Mouse (Mus musculus) stomach, postnatal 0 days (tissue): ENCODE results near the gene Epo. TPM values are rescaled to one million over a fixed set of nuclear protein-coding genes. Genes with fewer than 3 reads are reported as not detected.

Experiments
- ATAC-seq: fragments of 200-750 bp; cut with Nextera tagmentation; 2 replicates; pipeline ENCODE4 v1.8.0; 2017; ENCODE audit not compliant: low FRiP score, low TSS enrichment
- DNase-seq: peaks from one replicate; pipeline ENCODE4 v3.0.0-alpha.2; 2016; ENCODE audit warnings: low spot score
- H3K27ac ChIP-seq: fragments of 300-500 bp; sonication (generic); replicated peaks from 2 replicates; pipeline ENCODE4 v1.5.1; 2014; ENCODE audit warnings: mild to moderate bottlenecking, control low read depth
- H3K27me3 ChIP-seq: fragments of 300-500 bp; sonication (generic); 2 replicates; pipeline ENCODE4 v1.6.1; 2014; ENCODE audit warnings: low read length; ENCODE audit not compliant: control insufficient read depth, insufficient read depth
- H3K36me3 ChIP-seq: fragments of 300-500 bp; sonication (generic); 2 replicates; pipeline ENCODE4 v1.6.1; 2014; ENCODE audit warnings: low read length, mixed read lengths; ENCODE audit not compliant: control insufficient read depth, insufficient read depth
- H3K4me1 ChIP-seq: fragments of 300-500 bp; sonication (generic); replicated peaks from 2 replicates; pipeline ENCODE4 v1.6.1; 2014; ENCODE audit warnings: antibody characterized with exemption; ENCODE audit not compliant: control insufficient read depth, insufficient read depth
- H3K4me2 ChIP-seq: fragments of 300-500 bp; sonication (generic); replicated peaks from 2 replicates; pipeline ENCODE4 v1.6.1; 2014; ENCODE audit warnings: low read depth, mild to moderate bottlenecking, control low read depth, moderate library complexity
- H3K4me3 ChIP-seq: fragments of 300-500 bp; sonication (generic); 2 replicates; pipeline ENCODE4 v1.5.1; 2014; ENCODE audit warnings: low read depth, low read length, control low read depth
- H3K9ac ChIP-seq: fragments of 300-500 bp; sonication (generic); 2 replicates; pipeline ENCODE4 v1.6.1; 2014; ENCODE audit warnings: mild to moderate bottlenecking, low read length, control low read depth, mixed read lengths
- H3K9me3 ChIP-seq: fragments of 300-500 bp; sonication (generic); 2 replicates; pipeline ENCODE4 v1.6.1; 2016; ENCODE audit warnings: low read length; ENCODE audit not compliant: control insufficient read depth
- CTCF ChIP-seq: IDR thresholded peaks from 2 replicates; pipeline ENCODE4 v1.5.1; 2016; ENCODE audit warnings: antibody characterized with exemption, low read depth, mild to moderate bottlenecking, moderate library complexity
- EP300 ChIP-seq: optimal IDR thresholded peaks from 2 replicates; pipeline ENCODE3; 2016; ENCODE audit warnings: antibody characterized with exemption
- WGBS: fragments of 180-500 bp; shearing (Covaris S2); extraction: QIAGEN DNeasy Blood & Tissue Kit; methylation state at CpG from one replicate; pipeline ENCODE4 v1.1.7; 2014; 5-methylcytosine and 5-hydroxymethylcytosine counted together
- polyA plus RNA-seq: library from polyadenylated mRNA; unstranded; fragments of >200 nt; fragmentation: Nextera tagmentation; extraction: Ambion mirVana; gene quantifications from 2 replicates; pipeline ENCODE4 v1.2.1, GENCODE M21; 2015

Gene Epo
- polyA plus RNA-seq, 1 experiment from 2014 or later, result not detected

GRCm38 (mm10) chr5:137502667-137503110, 30.4 kb downstream of the Epo start:
- TF ChIP-seq EP300 (peak; percentile 50), CTCF (peak; percentile 96)
- WGBS, result under 1% methylated on average over 29 of the region's 30 CpGs
- Histone ChIP-seq H3K36me3 (no peaks in the 10 kb centered on the region), H3K4me1 (peaks cover 6% of the 10 kb centered on the region), H3K9me3 (no peaks in the 10 kb centered on the region), H3K4me3 (peak overlapping the region; percentile 51), H3K9ac (peak overlapping the region; percentile 80), H3K27me3 (no peaks in the 10 kb centered on the region), H3K27ac (peak overlapping the region; percentile 91), H3K4me2 (peak overlapping the region; percentile 57)
- ATAC-seq (peak; percentile 89), DNase-seq (peak; percentile 92)

GRCm38 (mm10) chr5:137501709-137502666, 31.1 kb downstream of the Epo start, which contains the start of gene Pop7:
Pop7 (minus strand) TSS chr5:137502518.
- Histone ChIP-seq H3K4me3 (peak within 1 kb of the TSS; percentile 51), H3K9me3 (no peaks in the 10 kb centered on the region), H3K27me3 (no peaks in the 10 kb centered on the region), H3K4me1 (peaks cover 6% of the 10 kb centered on the region), H3K4me2 (peak within 1 kb of the TSS; percentile 71), H3K36me3 (no peaks in the 10 kb centered on the region), H3K27ac (peak within 1 kb of the TSS; percentile 96), H3K9ac (peak within 1 kb of the TSS; percentile 80)
- peak; percentile 95 for ATAC-seq
- 1% methylated on average over 64 of the region's 64 CpGs for WGBS
- TF ChIP-seq EP300 (peak; percentile 68), CTCF (peak; percentile 85)
- peak; percentile 100 for DNase-seq

- no peak for ATAC-seq
- TF ChIP-seq EP300 (no peak), CTCF (no peak)
Measured at GRCm38 (mm10) chr5:137500186-137500585, 32.9 kb downstream of the Epo start.

GRCm38 (mm10) chr5:137493831-137494230, 39.2 kb downstream of the Epo start:
- Histone ChIP-seq H3K27me3 (no peaks in the 10 kb centered on the region), H3K36me3 (no peaks in the 10 kb centered on the region), H3K27ac (no peak overlapping the region), H3K4me2 (no peak overlapping the region), H3K4me3 (no peak overlapping the region), H3K4me1 (no peaks in the 10 kb centered on the region), H3K9me3 (no peaks in the 10 kb centered on the region), H3K9ac (no peak overlapping the region)
- TF ChIP-seq CTCF (no peak), EP300 (no peak)
- WGBS, result 55% methylated on average over 13 of the region's 13 CpGs
- DNase-seq (no peak), ATAC-seq (no peak)

More at GRCm38 (mm10) chr5:137500186-137500585, 32.9 kb downstream of the Epo start:
- H3K27ac ChIP-seq, result no peak overlapping the region
- H3K36me3 ChIP-seq, result no peaks in the 10 kb centered on the region
- H3K4me3 ChIP-seq, result no peak overlapping the region
- H3K9ac ChIP-seq, result no peak overlapping the region
- peaks cover 6% of the 10 kb centered on the region for H3K4me1 ChIP-seq
- 93% methylated on average over 7 of the region's 7 CpGs for WGBS
- DNase-seq, result no peak
- no peaks in the 10 kb centered on the region for H3K27me3 ChIP-seq
- H3K9me3 ChIP-seq, result no peaks in the 10 kb centered on the region
- no peak overlapping the region for H3K4me2 ChIP-seq

GRCm38 (mm10) chr5:137491559-137491958, 41.5 kb downstream of the Epo start:
- no peaks in the 10 kb centered on the region for H3K4me1 ChIP-seq
- H3K4me3 ChIP-seq, result no peak overlapping the region
- 41% methylated on average over 4 of the region's 4 CpGs for WGBS
- DNase-seq, result no peak
- no peak overlapping the region for H3K9ac ChIP-seq
- H3K27ac ChIP-seq, result no peak overlapping the region
- TF ChIP-seq EP300, result no peak
- no peak for TF ChIP-seq CTCF
- no peak for ATAC-seq
- H3K4me2 ChIP-seq, result no peak overlapping the region
- no peaks in the 10 kb centered on the region for H3K27me3 ChIP-seq
- no peaks in the 10 kb centered on the region for H3K36me3 ChIP-seq
- H3K9me3 ChIP-seq, result no peaks in the 10 kb centered on the region

- Histone ChIP-seq H3K4me2 (no peak overlapping the region), H3K4me3 (no peak overlapping the region), H3K27me3 (0 out of 2 replicates have a peak, but pooled peaks cover 2% of the 10 kb centered on the region), H3K36me3 (no peaks in the 10 kb centered on the region), H3K9ac (no peak overlapping the region), H3K4me1 (no peaks in the 10 kb centered on the region), H3K27ac (no peak overlapping the region), H3K9me3 (no peaks in the 10 kb centered on the region)
- 84% methylated on average over 7 of the region's 7 CpGs for WGBS
- no peak for DNase-seq
- no peak for ATAC-seq
- TF ChIP-seq CTCF (peak; percentile 44), EP300 (no peak)
Measured at GRCm38 (mm10) chr5:137487616-137488015, 45.4 kb downstream of the Epo start.
